Mouse (Mus musculus): ENCODE results near the gene Erc1. TPM values are rescaled to one million over a fixed set of nuclear protein-coding genes. Genes with fewer than 3 reads are reported as not detected.
A peak's percentile ranks its signal among the peaks of the same experiment; 100 is the strongest.

The Erc1 gene
- polyA plus RNA-seq, 1 experiment from 2014 or later, result 23.4 TPM

DNA sequence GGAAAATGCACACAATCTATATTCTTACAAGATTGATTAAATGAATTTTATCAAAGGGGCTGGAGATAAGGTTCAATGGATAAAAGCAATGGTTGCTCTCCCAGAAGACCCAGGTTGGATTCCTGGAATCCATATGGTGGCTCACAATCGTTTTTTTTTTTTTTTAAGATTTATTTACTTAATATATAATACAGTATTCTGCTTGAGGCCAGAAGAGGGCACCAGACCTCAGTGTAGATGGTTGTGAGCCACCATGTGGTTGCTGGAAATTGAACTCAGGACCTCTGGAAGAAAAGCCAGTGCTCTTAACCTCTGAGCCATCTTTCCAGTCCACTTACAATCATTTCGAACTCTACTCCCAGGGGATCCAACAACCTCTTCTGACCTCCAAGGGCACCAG is 106.1 kb downstream of the Erc1 start:
- ATAC-seq (ENCODE audit: low read depth) (no peak), DNase-seq (ENCODE audit: low spot score) (no peak)
- no peak overlapping the region for H3K27ac ChIP-seq (replicated peaks; ENCODE audit: low read depth, low read length)
- 79% methylated on average over 2 of the region's 2 CpGs for WGBS
- no peaks in the 10 kb centered on the region for H3K27me3 ChIP-seq (replicated peaks; ENCODE audit: control insufficient read depth, insufficient read depth, low read length)
- H3K4me2 ChIP-seq (ENCODE audit: low read depth, low read length), result no peak overlapping the region
- H3K9ac ChIP-seq (ENCODE audit: low read depth, low read length), result no peak overlapping the region
- no peak overlapping the region for H3K4me3 ChIP-seq (ENCODE audit: low read depth, low read length)
- no peaks in the 10 kb centered on the region for H3K9me3 ChIP-seq (ENCODE audit: control insufficient read depth, low read length)
- no peaks in the 10 kb centered on the region for H3K4me1 ChIP-seq (ENCODE audit: control insufficient read depth, insufficient read depth, low read length)
- peaks cover 20% of the 10 kb centered on the region for H3K36me3 ChIP-seq (ENCODE audit: control insufficient read depth, insufficient read depth, low read length)

GRCm38 (mm10) chr6:119740541-119740940 is 107.4 kb downstream of the Erc1 start:
- no peaks in the 10 kb centered on the region for H3K27me3 ChIP-seq (replicated peaks; ENCODE audit: control insufficient read depth, insufficient read depth, low read length)
- no peak for DNase-seq (ENCODE audit: low spot score)
- peaks cover 26% of the 10 kb centered on the region for H3K36me3 ChIP-seq (ENCODE audit: control insufficient read depth, insufficient read depth, low read length)
- no peak overlapping the region for H3K4me2 ChIP-seq (ENCODE audit: low read depth, low read length)
- H3K9me3 ChIP-seq (ENCODE audit: control insufficient read depth, low read length), result no peaks in the 10 kb centered on the region
- WGBS, result 89% methylated on average over 3 of the region's 3 CpGs
- no peak overlapping the region for H3K9ac ChIP-seq (ENCODE audit: low read depth, low read length)
- no peak for ATAC-seq (ENCODE audit: low read depth)
- no peaks in the 10 kb centered on the region for H3K4me1 ChIP-seq (ENCODE audit: control insufficient read depth, insufficient read depth, low read length)
- no peak overlapping the region for H3K27ac ChIP-seq (replicated peaks; ENCODE audit: low read depth, low read length)
- H3K4me3 ChIP-seq (ENCODE audit: low read depth, low read length), result no peak overlapping the region

GRCm38 (mm10) chr6:119738638-119739375 is 109.2 kb downstream of the Erc1 start:
- no peak overlapping the region for H3K4me3 ChIP-seq (ENCODE audit: low read depth, low read length)
- no peaks in the 10 kb centered on the region for H3K4me1 ChIP-seq (ENCODE audit: control insufficient read depth, insufficient read depth, low read length)
- ATAC-seq (ENCODE audit: low read depth) (no peak), DNase-seq (ENCODE audit: low spot score) (no peak)
- H3K27me3 ChIP-seq (replicated peaks; ENCODE audit: control insufficient read depth, insufficient read depth, low read length), result no peaks in the 10 kb centered on the region
- H3K36me3 ChIP-seq (ENCODE audit: control insufficient read depth, insufficient read depth, low read length), result peaks cover 26% of the 10 kb centered on the region
- H3K9me3 ChIP-seq (ENCODE audit: control insufficient read depth, low read length), result no peaks in the 10 kb centered on the region
- no peak overlapping the region for H3K9ac ChIP-seq (ENCODE audit: low read depth, low read length)
- H3K4me2 ChIP-seq (ENCODE audit: low read depth, low read length), result no peak overlapping the region
- no peak overlapping the region for H3K27ac ChIP-seq (replicated peaks; ENCODE audit: low read depth, low read length)
- 90% methylated on average over 4 of the region's 4 CpGs for WGBS

DNA sequence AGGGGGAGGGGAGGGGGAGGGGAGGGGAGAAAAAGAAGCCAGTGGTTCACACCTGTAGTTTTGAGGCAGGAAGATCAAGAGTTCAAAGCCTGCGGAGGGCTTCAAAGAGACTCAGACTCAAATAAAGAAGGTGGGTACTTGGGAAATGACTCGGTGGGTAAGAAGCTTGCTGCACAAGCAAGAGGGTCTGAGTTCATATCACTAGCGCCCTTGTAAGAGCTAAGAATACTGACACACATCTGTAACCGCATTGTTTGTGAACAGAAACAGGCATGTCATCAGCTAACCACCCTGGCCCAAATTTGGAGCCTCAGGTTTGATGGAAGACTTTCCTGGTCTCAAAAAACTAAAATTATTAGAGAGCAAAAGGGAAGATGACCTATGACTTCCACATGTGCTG is 110.3 kb downstream of the Erc1 start:
- no peak for ATAC-seq (ENCODE audit: low read depth)
- no peak overlapping the region for H3K9ac ChIP-seq (ENCODE audit: low read depth, low read length)
- no peak overlapping the region for H3K4me2 ChIP-seq (ENCODE audit: low read depth, low read length)
- no peaks in the 10 kb centered on the region for H3K27me3 ChIP-seq (replicated peaks; ENCODE audit: control insufficient read depth, insufficient read depth, low read length)
- H3K9me3 ChIP-seq (ENCODE audit: control insufficient read depth, low read length), result no peaks in the 10 kb centered on the region
- no peak overlapping the region for H3K27ac ChIP-seq (replicated peaks; ENCODE audit: low read depth, low read length)
- peaks cover 19% of the 10 kb centered on the region for H3K36me3 ChIP-seq (ENCODE audit: control insufficient read depth, insufficient read depth, low read length)
- no peak for DNase-seq (ENCODE audit: low spot score)
- WGBS, result 91% methylated on average over 4 of the region's 4 CpGs
- H3K4me1 ChIP-seq (ENCODE audit: control insufficient read depth, insufficient read depth, low read length), result no peaks in the 10 kb centered on the region
- H3K4me3 ChIP-seq (ENCODE audit: low read depth, low read length), result no peak overlapping the region

DNA sequence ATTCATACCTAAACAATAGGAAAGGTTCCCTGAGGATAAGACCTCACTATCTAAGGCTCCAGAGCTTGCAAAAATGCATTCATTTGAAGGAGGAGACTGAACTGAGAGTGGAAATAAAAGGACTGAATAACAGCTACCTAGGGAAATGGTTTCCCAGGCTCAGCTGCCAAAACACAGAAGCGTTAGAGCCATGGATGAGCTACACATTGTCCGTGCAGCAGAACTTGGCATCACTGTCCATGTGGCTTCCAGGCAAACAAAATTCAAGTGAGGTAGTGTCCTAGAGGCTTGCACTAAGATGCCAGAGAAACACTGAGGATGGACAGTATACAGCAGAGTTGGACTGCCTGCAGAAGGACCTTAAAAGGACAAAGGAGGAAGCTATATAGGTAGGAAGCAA is 112.0 kb downstream of the Erc1 start:
- DNase-seq (ENCODE audit: low spot score), result no peak
- Histone ChIP-seq H3K4me2 (ENCODE audit: low read depth, low read length) (no peak overlapping the region), H3K27me3 (replicated peaks; ENCODE audit: control insufficient read depth, insufficient read depth, low read length) (no peaks in the 10 kb centered on the region), H3K36me3 (ENCODE audit: control insufficient read depth, insufficient read depth, low read length) (peaks cover 12% of the 10 kb centered on the region; the same call in 1 of the 2 replicates), H3K4me1 (ENCODE audit: control insufficient read depth, insufficient read depth, low read length) (no peaks in the 10 kb centered on the region), H3K27ac (replicated peaks; ENCODE audit: low read depth, low read length) (no peak overlapping the region), H3K9ac (ENCODE audit: low read depth, low read length) (no peak overlapping the region), H3K4me3 (ENCODE audit: low read depth, low read length) (no peak overlapping the region), H3K9me3 (ENCODE audit: control insufficient read depth, low read length) (no peaks in the 10 kb centered on the region)
- WGBS, result 79% methylated on average over 2 of the region's 2 CpGs
- ATAC-seq (ENCODE audit: low read depth), result no peak

DNA sequence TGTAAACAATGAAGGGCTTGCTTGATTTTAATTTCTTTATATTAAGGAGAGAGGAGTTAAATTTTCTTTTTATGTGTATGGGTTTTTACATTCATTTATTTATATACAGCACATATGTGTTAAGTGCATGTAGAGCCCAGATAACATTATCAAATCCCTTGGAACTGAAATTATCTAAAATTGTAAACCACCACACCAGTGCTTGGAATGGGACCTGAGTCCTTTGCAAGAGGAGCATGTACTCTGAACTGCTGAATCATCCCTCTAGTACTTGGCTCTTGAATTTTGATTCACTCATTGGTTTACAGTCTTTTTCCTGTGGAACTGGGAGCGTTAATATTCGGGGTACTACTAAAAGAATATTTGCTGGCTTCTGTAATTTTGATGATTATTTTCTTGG is 116.8 kb downstream of the Erc1 start:
- 96% methylated on average over 2 of the region's 2 CpGs for WGBS
- peaks cover under 1% of the 10 kb centered on the region; the same call in 1 of the 2 replicates for H3K36me3 ChIP-seq (ENCODE audit: control insufficient read depth, insufficient read depth, low read length)

GRCm38 (mm10) chr6:119715234-119715633 is 132.7 kb downstream of the Erc1 start:
- Histone ChIP-seq H3K9me3 (ENCODE audit: control insufficient read depth, low read length) (no peaks in the 10 kb centered on the region), H3K36me3 (ENCODE audit: control insufficient read depth, insufficient read depth, low read length) (peaks cover 9% of the 10 kb centered on the region; the same call in 1 of the 2 replicates), H3K27ac (replicated peaks; ENCODE audit: low read depth, low read length) (no peak overlapping the region), H3K4me1 (ENCODE audit: control insufficient read depth, insufficient read depth, low read length) (no peaks in the 10 kb centered on the region), H3K27me3 (replicated peaks; ENCODE audit: control insufficient read depth, insufficient read depth, low read length) (no peaks in the 10 kb centered on the region), H3K4me2 (ENCODE audit: low read depth, low read length) (no peak overlapping the region), H3K4me3 (ENCODE audit: low read depth, low read length) (no peak overlapping the region), H3K9ac (ENCODE audit: low read depth, low read length) (no peak overlapping the region)
- DNase-seq (ENCODE audit: low spot score) (no peak), ATAC-seq (ENCODE audit: low read depth) (no peak)
- WGBS, result 88% methylated on average over 2 of the region's 2 CpGs

More for the DNA sequence above, 116.8 kb downstream of the Erc1 start:
- DNase-seq (ENCODE audit: low spot score) (no peak), ATAC-seq (ENCODE audit: low read depth) (no peak)
- H3K4me2 ChIP-seq (ENCODE audit: low read depth, low read length), result no peak overlapping the region
- H3K9me3 ChIP-seq (ENCODE audit: control insufficient read depth, low read length), result no peaks in the 10 kb centered on the region
- no peak overlapping the region for H3K4me3 ChIP-seq (ENCODE audit: low read depth, low read length)
- H3K27me3 ChIP-seq (replicated peaks; ENCODE audit: control insufficient read depth, insufficient read depth, low read length), result no peaks in the 10 kb centered on the region
- H3K4me1 ChIP-seq (ENCODE audit: control insufficient read depth, insufficient read depth, low read length), result no peaks in the 10 kb centered on the region
- no peak overlapping the region for H3K9ac ChIP-seq (ENCODE audit: low read depth, low read length)
- H3K27ac ChIP-seq (replicated peaks; ENCODE audit: low read depth, low read length), result no peak overlapping the region

- Histone ChIP-seq H3K27ac (replicated peaks; ENCODE audit: low read depth, low read length) (no peak overlapping the region), H3K9ac (ENCODE audit: low read depth, low read length) (no peak overlapping the region), H3K4me3 (ENCODE audit: low read depth, low read length) (no peak overlapping the region), H3K4me1 (ENCODE audit: control insufficient read depth, insufficient read depth, low read length) (no peaks in the 10 kb centered on the region), H3K36me3 (ENCODE audit: control insufficient read depth, insufficient read depth, low read length) (peaks cover 9% of the 10 kb centered on the region; the same call in 1 of the 2 replicates), H3K27me3 (replicated peaks; ENCODE audit: control insufficient read depth, insufficient read depth, low read length) (no peaks in the 10 kb centered on the region), H3K9me3 (ENCODE audit: control insufficient read depth, low read length) (no peaks in the 10 kb centered on the region), H3K4me2 (ENCODE audit: low read depth, low read length) (no peak overlapping the region)
- ATAC-seq (ENCODE audit: low read depth) (no peak), DNase-seq (ENCODE audit: low spot score) (peak; percentile 59)
- WGBS, result 80% methylated on average over 2 of the region's 2 CpGs
These were observed 134.0 kb downstream of the Erc1 start for GRCm38 (mm10) chr6:119713961-119714360.

- DNase-seq (ENCODE audit: low spot score), result no peak
- WGBS, result 68% methylated on average over 1 of the region's 1 CpGs
- H3K27ac ChIP-seq (replicated peaks; ENCODE audit: low read depth, low read length), result no peak overlapping the region
These were observed 135.5 kb downstream of the Erc1 start for GRCm38 (mm10) chr6:119712486-119712885.

More at GRCm38 (mm10) chr6:119712486-119712885, 135.5 kb downstream of the Erc1 start:
- Histone ChIP-seq H3K27me3 (replicated peaks; ENCODE audit: control insufficient read depth, insufficient read depth, low read length) (no peaks in the 10 kb centered on the region), H3K36me3 (ENCODE audit: control insufficient read depth, insufficient read depth, low read length) (peaks cover 9% of the 10 kb centered on the region; the same call in 1 of the 2 replicates), H3K4me1 (ENCODE audit: control insufficient read depth, insufficient read depth, low read length) (no peaks in the 10 kb centered on the region), H3K9me3 (ENCODE audit: control insufficient read depth, low read length) (no peaks in the 10 kb centered on the region), H3K4me3 (ENCODE audit: low read depth, low read length) (no peak overlapping the region), H3K4me2 (ENCODE audit: low read depth, low read length) (no peak overlapping the region), H3K9ac (ENCODE audit: low read depth, low read length) (no peak overlapping the region)
- no peak for ATAC-seq (ENCODE audit: low read depth)

All from embryonic facial prominence, embryonic 14.5 days (tissue).